Mouse (Mus musculus) forebrain, embryonic 14.5 days (tissue): ENCODE data around the gene Mef2c. TPM values are rescaled to one million over a fixed set of nuclear protein-coding genes. Genes with fewer than 3 reads are reported as not detected.

Source experiments
- ATAC-seq: fragments of 200-750 bp; cut with Nextera tagmentation; 2 replicates; pipeline ENCODE4 v1.8.0; 2017; ENCODE audit warnings: mild to moderate bottlenecking, moderate library complexity
- DNase-seq: peaks from one replicate; pipeline ENCODE4 v3.0.0-alpha.2; 2015; ENCODE audit warnings: low spot score
- H3K27ac ChIP-seq: fragments of 300-500 bp; sonication (generic); 2 replicates; pipeline ENCODE4 v1.5.1; 2014; ENCODE audit warnings: low read depth, mild to moderate bottlenecking, control low read depth, low read length, moderate library complexity
- H3K27me3 ChIP-seq: fragments of 300-500 bp; sonication (generic); replicated peaks from 2 replicates; pipeline ENCODE4 v1.6.1; 2014; ENCODE audit warnings: low read length, control low read depth, mixed read lengths; ENCODE audit not compliant: control insufficient read depth, insufficient read depth
- H3K36me3 ChIP-seq: fragments of 300-500 bp; sonication (generic); 2 replicates; pipeline ENCODE4 v1.6.1; 2014; ENCODE audit warnings: low read length, control low read depth; ENCODE audit not compliant: control insufficient read depth, insufficient read depth
- H3K4me1 ChIP-seq: fragments of 300-500 bp; sonication (generic); 2 replicates; pipeline ENCODE4 v1.6.1; 2014; ENCODE audit warnings: antibody characterized with exemption, low read length, control low read depth; ENCODE audit not compliant: control insufficient read depth, insufficient read depth
- H3K4me2 ChIP-seq: fragments of 300-500 bp; sonication (generic); 2 replicates; pipeline ENCODE4 v1.6.1; 2014; ENCODE audit warnings: mild to moderate bottlenecking, control low read depth, low read length
- H3K4me3 ChIP-seq: fragments of 300-500 bp; sonication (generic); 2 replicates; pipeline ENCODE4 v1.5.1; 2014; ENCODE audit warnings: low read depth, low read length, control low read depth
- H3K9ac ChIP-seq: fragments of 300-500 bp; sonication (generic); 2 replicates; pipeline ENCODE4 v1.6.1; 2014; ENCODE audit warnings: mild to moderate bottlenecking, low read length, control low read depth, moderate library complexity
- H3K9me3 ChIP-seq: fragments of 300-500 bp; sonication (generic); replicated peaks from 2 replicates; pipeline ENCODE4 v1.6.1; 2016; ENCODE audit warnings: low read length, control low read depth, mixed read lengths; ENCODE audit not compliant: control insufficient read depth
- whole genome bisulfite sequencing: fragments of 180-500 bp; shearing (Covaris S2); extraction: QIAGEN DNeasy Blood & Tissue Kit; methylation state at CpG from one replicate; pipeline ENCODE4 v1.1.7; 2014; 5-methylcytosine and 5-hydroxymethylcytosine counted together
- polyA plus RNA-seq: library from polyadenylated mRNA; unstranded; fragments of >200 nt; fragmentation: Nextera tagmentation; extraction: Ambion mirVana; gene quantifications from 2 replicates; pipeline ENCODE4 v1.2.1, GENCODE M21; 2014

Mef2c gene
- polyA plus RNA-seq, 1 experiment from 2014 or later = 99.4 TPM

DNA sequence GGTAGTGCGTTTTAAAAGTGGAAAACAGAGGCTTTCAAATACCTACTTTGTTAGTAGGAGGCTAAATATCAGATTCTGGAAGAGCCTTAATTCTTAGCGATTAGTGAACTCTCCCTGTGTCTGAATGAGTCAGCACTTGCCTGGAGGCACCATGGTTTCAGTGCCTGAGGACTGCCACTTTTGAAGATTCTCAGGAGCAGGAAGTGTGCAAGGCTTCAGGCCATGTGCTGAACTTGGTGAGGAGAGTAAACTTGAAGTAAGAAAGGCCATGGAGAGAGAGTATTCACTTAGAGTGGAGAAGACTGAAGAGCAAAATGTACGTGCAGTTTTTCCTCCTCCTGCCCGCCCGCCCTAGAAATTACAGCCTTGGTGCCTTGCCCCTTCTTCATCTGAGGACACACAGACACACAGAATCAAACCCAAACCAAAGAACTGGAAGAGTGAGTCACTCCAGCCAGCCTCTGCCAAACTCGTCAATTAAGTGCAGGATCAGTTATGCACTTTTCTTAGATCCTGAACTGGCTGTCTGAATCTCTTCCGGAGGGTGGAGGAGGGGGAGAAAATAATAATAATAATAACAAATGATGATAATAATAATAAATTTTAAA is 148.2 kb downstream of the Mef2c start:
- no peak overlapping the region for H3K27ac ChIP-seq
- no peak overlapping the region for H3K4me3 ChIP-seq
- no peaks in the 10 kb centered on the region for H3K9me3 ChIP-seq
- ATAC-seq (no peak), DNase-seq (no peak)
- H3K4me2 ChIP-seq = no peak overlapping the region
- H3K27me3 ChIP-seq = no peaks in the 10 kb centered on the region
- H3K4me1 ChIP-seq = peaks cover 5% of the 10 kb centered on the region
- H3K9ac ChIP-seq = no peak overlapping the region
- 79% methylated on average over 7 of the region's 7 CpGs for WGBS
- no peaks in the 10 kb centered on the region for H3K36me3 ChIP-seq

DNA sequence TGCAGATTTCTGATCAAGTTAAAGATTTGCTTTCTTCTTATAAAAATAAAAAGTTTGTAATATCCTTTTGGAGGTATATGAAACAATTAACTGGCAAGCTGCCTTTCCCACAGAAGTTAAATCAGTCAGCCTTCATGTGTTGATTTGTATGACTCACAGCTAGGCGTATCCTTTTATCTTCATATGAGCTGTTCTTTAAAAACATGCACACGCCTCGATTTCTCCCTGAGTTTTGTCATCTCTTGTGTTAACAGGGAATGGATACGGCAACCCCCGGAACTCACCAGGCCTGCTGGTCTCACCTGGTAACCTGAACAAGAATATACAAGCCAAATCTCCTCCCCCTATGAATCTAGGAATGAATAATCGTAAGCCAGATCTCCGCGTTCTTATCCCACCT is 148.7 kb downstream of the Mef2c start:
- Histone ChIP-seq H3K27ac (no peak overlapping the region), H3K36me3 (no peaks in the 10 kb centered on the region), H3K9ac (no peak overlapping the region), H3K4me2 (no peak overlapping the region), H3K27me3 (no peaks in the 10 kb centered on the region), H3K9me3 (no peaks in the 10 kb centered on the region), H3K4me3 (no peak overlapping the region), H3K4me1 (peaks cover 5% of the 10 kb centered on the region)
- 88% methylated on average over 8 of the region's 8 CpGs for WGBS
- ATAC-seq (no peak), DNase-seq (no peak)

GRCm38 (mm10) chr13:83654889-83655769 is 151.3 kb downstream of the Mef2c start:
- Histone ChIP-seq H3K9ac (no peak overlapping the region), H3K4me3 (no peak overlapping the region), H3K27me3 (no peaks in the 10 kb centered on the region), H3K36me3 (no peaks in the 10 kb centered on the region), H3K9me3 (no peaks in the 10 kb centered on the region), H3K4me2 (no peak overlapping the region; the same call in 1 of the 2 replicates), H3K4me1 (peaks cover 5% of the 10 kb centered on the region), H3K27ac (no peak overlapping the region)
- DNase-seq (peak; percentile 97), ATAC-seq (peak; percentile 86)
- WGBS = 16% methylated on average over 8 of the region's 8 CpGs

DNA sequence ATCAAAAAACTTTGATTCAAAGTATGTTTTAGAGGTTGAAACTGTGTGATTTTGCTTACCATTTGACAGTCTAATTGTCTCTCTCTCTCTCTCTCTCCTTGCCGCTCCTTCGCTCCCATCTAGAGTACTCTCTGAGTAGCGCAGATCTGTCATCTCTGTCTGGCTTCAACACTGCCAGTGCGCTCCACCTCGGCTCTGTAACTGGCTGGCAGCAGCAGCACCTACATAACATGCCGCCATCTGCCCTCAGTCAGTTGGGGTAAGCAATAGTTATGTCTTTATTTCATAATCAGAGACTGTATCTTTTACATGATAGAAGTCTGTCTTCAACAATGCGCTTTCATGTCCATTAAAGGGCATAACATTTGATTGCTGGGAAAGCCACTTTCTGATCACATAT is 152.3 kb downstream of the Mef2c start:
- Histone ChIP-seq H3K27me3 (no peaks in the 10 kb centered on the region), H3K9ac (no peak overlapping the region), H3K27ac (no peak overlapping the region), H3K36me3 (no peaks in the 10 kb centered on the region), H3K4me2 (no peak overlapping the region), H3K4me1 (peaks cover 5% of the 10 kb centered on the region), H3K4me3 (no peak overlapping the region), H3K9me3 (no peaks in the 10 kb centered on the region)
- 58% methylated on average over 7 of the region's 7 CpGs for WGBS
- peak; percentile 75 for DNase-seq
- ATAC-seq = peak; percentile 35

DNA sequence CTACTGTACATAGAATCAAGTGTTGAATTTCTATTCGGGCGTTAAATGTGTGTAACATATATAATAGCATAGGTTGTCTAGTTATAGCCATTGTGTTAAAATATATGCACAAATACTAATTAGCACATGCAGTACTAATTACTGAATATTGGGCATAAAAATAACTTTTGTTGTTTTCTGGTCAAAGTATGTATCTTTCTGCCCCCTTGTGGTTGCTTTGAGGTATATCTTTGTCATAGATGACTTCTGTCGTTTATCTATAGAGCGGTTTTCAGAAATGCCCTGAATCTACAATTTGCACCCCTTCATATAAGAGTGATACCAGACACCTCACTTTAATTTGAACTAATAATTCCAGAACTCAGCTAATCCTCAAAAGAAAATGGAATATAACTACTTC is 152.9 kb downstream of the Mef2c start:
- Histone ChIP-seq H3K4me2 (no peak overlapping the region), H3K4me3 (no peak overlapping the region), H3K9ac (no peak overlapping the region), H3K9me3 (no peaks in the 10 kb centered on the region), H3K4me1 (peaks cover 5% of the 10 kb centered on the region), H3K27me3 (no peaks in the 10 kb centered on the region), H3K36me3 (no peaks in the 10 kb centered on the region), H3K27ac (no peak overlapping the region)
- 65% methylated on average over 4 of the region's 4 CpGs for WGBS
- DNase-seq (peak; percentile 82), ATAC-seq (no peak)

DNA sequence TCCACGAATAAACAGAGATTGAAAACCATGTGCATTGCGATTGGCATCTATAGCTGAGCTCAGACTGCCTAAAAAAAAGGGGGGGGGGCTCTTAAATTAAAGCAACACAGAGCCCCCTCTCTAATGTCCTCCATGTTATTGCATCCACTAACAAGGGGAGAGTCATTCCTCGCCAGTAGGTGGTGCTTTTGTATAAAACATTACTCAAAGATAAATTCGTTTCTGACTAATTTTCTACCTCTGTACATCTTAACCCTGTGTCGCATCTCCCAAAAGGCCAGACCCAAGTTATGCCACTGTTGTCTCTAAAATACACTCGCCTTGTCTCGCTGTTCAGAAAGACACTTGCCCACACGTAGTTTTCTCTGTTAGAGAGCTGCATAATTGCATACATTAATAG is 156.9 kb downstream of the Mef2c start:
- H3K27ac ChIP-seq = 0 out of 2 replicates have a peak overlapping the region, but pooled peaks have one; percentile 6
- H3K4me1 ChIP-seq = no peaks in the 10 kb centered on the region; the same call in 1 of the 2 replicates
- 13% methylated on average over 8 of the region's 8 CpGs for WGBS
- H3K9me3 ChIP-seq = no peaks in the 10 kb centered on the region
- ATAC-seq (peak; percentile 76), DNase-seq (peak; percentile 87)
- H3K27me3 ChIP-seq = no peaks in the 10 kb centered on the region
- peak overlapping the region; percentile 46 for H3K4me2 ChIP-seq
- H3K36me3 ChIP-seq = no peaks in the 10 kb centered on the region
- H3K9ac ChIP-seq = 0 out of 2 replicates have a peak overlapping the region, but pooled peaks have one; percentile 14
- H3K4me3 ChIP-seq = no peak overlapping the region

GRCm38 (mm10) chr13:83661166-83661565 is 157.3 kb downstream of the Mef2c start:
- Histone ChIP-seq H3K4me1 (no peaks in the 10 kb centered on the region; the same call in 1 of the 2 replicates), H3K27me3 (no peaks in the 10 kb centered on the region), H3K4me2 (peak overlapping the region; percentile 46), H3K4me3 (no peak overlapping the region), H3K9me3 (no peaks in the 10 kb centered on the region), H3K27ac (peak overlapping the region; percentile 6; the same call in 1 of the 2 replicates), H3K36me3 (no peaks in the 10 kb centered on the region), H3K9ac (0 out of 2 replicates have a peak overlapping the region, but pooled peaks have one; percentile 14)
- WGBS = 20% methylated on average over 7 of the region's 7 CpGs
- peak; percentile 21 for ATAC-seq
- no peak for DNase-seq

GRCm38 (mm10) chr13:83662089-83662551 is 158.3 kb downstream of the Mef2c start:
- Histone ChIP-seq H3K4me1 (no peaks in the 10 kb centered on the region; the same call in 1 of the 2 replicates), H3K9me3 (no peaks in the 10 kb centered on the region), H3K27me3 (no peaks in the 10 kb centered on the region), H3K36me3 (no peaks in the 10 kb centered on the region), H3K27ac (peak overlapping the region; percentile 70; the same call in 1 of the 2 replicates), H3K4me3 (0 out of 2 replicates have a peak overlapping the region, but pooled peaks have one; percentile 2), H3K4me2 (peak overlapping the region; percentile 36), H3K9ac (peak overlapping the region; percentile 42)
- DNase-seq (peak; percentile 75), ATAC-seq (peak; percentile 73)
- WGBS = 45% methylated on average over 14 of the region's 14 CpGs
